Mouse (Mus musculus): ENCODE measurements at regions not wholly inside any gene's neighbourhood (a gene's known extent, or its start where the extent isn't known, plus 50 kb on each side); places are given as distances from the start of the nearest gene placed in this dataset.

DNA sequence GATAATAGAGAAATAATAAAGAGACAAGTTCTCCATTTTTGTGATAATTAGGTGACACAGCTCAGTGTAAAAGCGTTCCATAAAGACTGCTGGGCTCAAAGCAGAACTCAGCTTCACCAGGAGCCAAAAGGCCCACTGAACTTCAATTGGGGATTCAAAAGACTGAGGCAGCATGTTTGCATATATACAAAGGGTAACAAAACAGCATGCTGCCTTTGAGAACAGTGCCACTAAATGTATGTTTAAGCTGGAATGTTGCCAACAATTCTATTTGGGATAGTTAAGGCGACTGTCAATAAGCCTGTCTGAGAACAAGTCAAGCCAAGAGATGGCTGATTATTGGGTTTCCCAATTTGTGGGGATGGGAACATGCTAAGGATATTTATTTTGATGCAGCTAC is 642.3 kb downstream of the Actrt1 start:
- DNase-seq (ENCODE audit: low spot score) = no peak

- no peak for DNase-seq (ENCODE audit: low spot score)
Measured at GRCm38 (mm10) chrX:46998961-46999360, 670.2 kb downstream of the Actrt1 start.

DNA sequence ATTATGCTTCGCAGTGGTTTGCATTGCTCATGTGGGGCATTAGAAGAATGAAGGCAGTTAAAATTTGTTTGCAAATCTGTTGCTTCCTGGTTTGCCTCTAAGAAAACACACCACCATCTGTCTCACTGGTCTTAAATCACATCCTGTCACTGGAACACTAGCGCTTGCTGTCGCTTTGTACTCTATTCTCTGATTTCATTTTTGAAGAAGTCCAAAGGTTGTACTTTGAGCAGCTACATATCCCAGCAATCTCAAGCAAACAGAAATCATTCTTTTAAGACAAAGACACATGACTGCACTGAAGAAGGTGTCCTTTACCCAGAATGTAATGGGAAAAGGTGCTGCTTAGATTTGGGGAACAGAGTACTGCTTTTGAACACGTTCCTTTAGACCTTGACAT is 680.7 kb downstream of the Actrt1 start:
- no peak for DNase-seq (ENCODE audit: low spot score)

DNA sequence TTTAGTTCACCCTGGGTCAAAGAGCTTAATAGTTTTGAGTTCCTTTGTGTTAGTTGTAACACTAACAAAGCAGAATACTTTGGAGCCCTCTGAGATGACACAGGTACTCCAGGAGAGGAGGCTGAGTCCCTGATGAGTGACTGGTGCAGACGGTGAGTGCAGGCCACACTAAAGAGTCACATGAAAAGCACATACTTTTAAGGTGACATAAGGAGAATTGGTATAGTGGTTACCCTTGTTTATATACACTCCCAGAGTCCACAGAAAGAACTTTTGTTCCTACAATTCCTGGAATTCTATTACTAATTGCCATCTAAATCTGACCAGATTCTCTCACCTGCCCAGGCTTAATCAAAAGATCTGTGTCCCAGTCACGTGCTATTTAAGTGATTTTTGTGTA is 681.3 kb downstream of the Actrt1 start:
- no peak for DNase-seq (ENCODE audit: low spot score)

DNA sequence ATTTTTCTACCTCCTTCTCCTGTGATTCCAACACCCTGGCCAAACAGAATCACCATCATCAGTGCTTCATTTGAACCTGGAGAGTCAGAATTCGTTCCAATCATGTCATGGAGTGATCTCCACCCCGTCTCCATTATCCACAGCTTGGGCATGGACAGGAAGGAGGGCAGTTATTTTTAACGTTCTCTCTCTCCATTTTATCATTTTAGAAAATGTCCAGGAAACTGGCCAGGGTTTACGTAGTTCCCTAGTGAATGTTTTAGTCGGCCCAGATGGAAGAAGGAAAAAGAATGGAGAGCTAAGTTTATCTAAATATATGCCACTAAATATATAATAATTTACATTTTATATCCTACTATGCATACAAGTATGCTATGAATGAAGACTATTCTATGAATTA is 701.0 kb downstream of the Actrt1 start:
- DNase-seq (ENCODE audit: low spot score) = no peak

GRCm38 (mm10) chrX:47068476-47068875 is 739.7 kb downstream of the Actrt1 start:
- DNase-seq (ENCODE audit: low spot score) = peak; percentile 2

All from layer of hippocampus, adult 11-12 months (tissue).